Mouse (Mus musculus): ENCODE data around the gene Zfp775. TPM values are rescaled to one million over a fixed set of nuclear protein-coding genes. Genes with fewer than 3 reads are reported as not detected.
A peak's percentile ranks its signal among the peaks of the same experiment; 100 is the strongest.

Zfp775 gene
- polyA plus RNA-seq, 1 experiment from 2014 or later = 7.5 TPM

GRCm38 (mm10) chr6:48626464-48626863 is 24.6 kb downstream of the Zfp775 start, which contains the start of gene AI854703:
AI854703 (plus strand) TSS chr6:48626764.
- H3K9ac ChIP-seq (replicated peaks; ENCODE audit: low read length) = peak within 1 kb of the TSS; percentile 72
- H3K27ac ChIP-seq (ENCODE audit: low read length) = peak within 1 kb of the TSS; percentile 59
- H3K4me3 ChIP-seq (ENCODE audit: low read length) = peak within 1 kb of the TSS; percentile 57
- no peaks in the 10 kb centered on the region for H3K36me3 ChIP-seq (ENCODE audit: insufficient read depth, low read length)
- 26% methylated on average over 8 of the region's 8 CpGs for WGBS
- no peak for ATAC-seq (ENCODE audit: low FRiP score, low TSS enrichment)
- peaks cover 4% of the 10 kb centered on the region; the same call in 1 of the 2 replicates for H3K27me3 ChIP-seq (ENCODE audit: insufficient read depth, low read length)
- H3K4me1 ChIP-seq (ENCODE audit: insufficient read depth, low read length) = peaks cover 18% of the 10 kb centered on the region
- H3K4me2 ChIP-seq (replicated peaks; ENCODE audit: low read depth, low read length) = peak within 1 kb of the TSS; percentile 82
- H3K9me3 ChIP-seq (ENCODE audit: low read length) = no peaks in the 10 kb centered on the region

GRCm38 (mm10) chr6:48626984-48627383 is 25.1 kb downstream of the Zfp775 start:
- H3K4me2 ChIP-seq (replicated peaks; ENCODE audit: low read depth, low read length) = peak overlapping the region; percentile 82
- H3K4me3 ChIP-seq (ENCODE audit: low read length) = peak overlapping the region; percentile 57
- ATAC-seq (ENCODE audit: low FRiP score, low TSS enrichment) = no peak
- peak overlapping the region; percentile 59 for H3K27ac ChIP-seq (ENCODE audit: low read length)
- peaks cover 4% of the 10 kb centered on the region; the same call in 1 of the 2 replicates for H3K27me3 ChIP-seq (ENCODE audit: insufficient read depth, low read length)
- H3K9me3 ChIP-seq (ENCODE audit: low read length) = no peaks in the 10 kb centered on the region
- WGBS = under 1% methylated on average over 32 of the region's 32 CpGs
- H3K4me1 ChIP-seq (ENCODE audit: insufficient read depth, low read length) = peaks cover 18% of the 10 kb centered on the region
- H3K36me3 ChIP-seq (ENCODE audit: insufficient read depth, low read length) = no peaks in the 10 kb centered on the region
- peak overlapping the region; percentile 72 for H3K9ac ChIP-seq (replicated peaks; ENCODE audit: low read length)

GRCm38 (mm10) chr6:48627511-48627924 is 25.7 kb downstream of the Zfp775 start:
- WGBS = under 1% methylated on average over 7 of the region's 7 CpGs
- Histone ChIP-seq H3K9me3 (ENCODE audit: low read length) (no peaks in the 10 kb centered on the region), H3K27ac (ENCODE audit: low read length) (peak overlapping the region; percentile 59), H3K9ac (replicated peaks; ENCODE audit: low read length) (peak overlapping the region; percentile 72), H3K4me3 (ENCODE audit: low read length) (peak overlapping the region; percentile 57), H3K36me3 (ENCODE audit: insufficient read depth, low read length) (no peaks in the 10 kb centered on the region), H3K4me1 (ENCODE audit: insufficient read depth, low read length) (peaks cover 18% of the 10 kb centered on the region), H3K27me3 (ENCODE audit: insufficient read depth, low read length) (peaks cover 4% of the 10 kb centered on the region; the same call in 1 of the 2 replicates), H3K4me2 (replicated peaks; ENCODE audit: low read depth, low read length) (peak overlapping the region; percentile 82)
- ATAC-seq (ENCODE audit: low FRiP score, low TSS enrichment) = no peak

- peak overlapping the region; percentile 69; the same call in 1 of the 2 replicates for H3K9ac ChIP-seq (replicated peaks; ENCODE audit: low read length)
- 62% methylated on average over 3 of the region's 3 CpGs for WGBS
- peak; percentile 69 for ATAC-seq (ENCODE audit: low FRiP score, low TSS enrichment)
Observed at GRCm38 (mm10) chr6:48628377-48628776, 26.5 kb downstream of the Zfp775 start.

GRCm38 (mm10) chr6:48628808-48629660 is 27.2 kb downstream of the Zfp775 start:
- H3K4me2 ChIP-seq (replicated peaks; ENCODE audit: low read depth, low read length) = peak overlapping the region; percentile 92
- H3K9ac ChIP-seq (replicated peaks; ENCODE audit: low read length) = peak overlapping the region; percentile 69
- H3K4me1 ChIP-seq (ENCODE audit: insufficient read depth, low read length) = peaks cover 18% of the 10 kb centered on the region
- peak; percentile 21; the same call in 1 of the 2 replicates for ATAC-seq (ENCODE audit: low FRiP score, low TSS enrichment)
- H3K27me3 ChIP-seq (ENCODE audit: insufficient read depth, low read length) = peaks cover 4% of the 10 kb centered on the region; the same call in 1 of the 2 replicates
- WGBS = 5% methylated on average over 53 of the region's 54 CpGs
- H3K4me3 ChIP-seq (ENCODE audit: low read length) = peak overlapping the region; percentile 48
- no peaks in the 10 kb centered on the region for H3K36me3 ChIP-seq (ENCODE audit: insufficient read depth, low read length)
- H3K9me3 ChIP-seq (ENCODE audit: low read length) = no peaks in the 10 kb centered on the region
- H3K27ac ChIP-seq (ENCODE audit: low read length) = peak overlapping the region; percentile 84

More at GRCm38 (mm10) chr6:48628377-48628776, 26.5 kb downstream of the Zfp775 start:
- Histone ChIP-seq H3K4me1 (ENCODE audit: insufficient read depth, low read length) (peaks cover 18% of the 10 kb centered on the region), H3K9me3 (ENCODE audit: low read length) (no peaks in the 10 kb centered on the region), H3K27me3 (ENCODE audit: insufficient read depth, low read length) (peaks cover 4% of the 10 kb centered on the region; the same call in 1 of the 2 replicates), H3K36me3 (ENCODE audit: insufficient read depth, low read length) (no peaks in the 10 kb centered on the region), H3K4me3 (ENCODE audit: low read length) (no peak overlapping the region), H3K4me2 (replicated peaks; ENCODE audit: low read depth, low read length) (0 out of 2 replicates have a peak overlapping the region, but pooled peaks have one; percentile 92), H3K27ac (ENCODE audit: low read length) (peak overlapping the region; percentile 84)

- peak overlapping the region; percentile 48 for H3K4me3 ChIP-seq (ENCODE audit: low read length)
- peak; percentile 54; the same call in 1 of the 2 replicates for ATAC-seq (ENCODE audit: low FRiP score, low TSS enrichment)
- no peaks in the 10 kb centered on the region for H3K36me3 ChIP-seq (ENCODE audit: insufficient read depth, low read length)
- H3K9ac ChIP-seq (replicated peaks; ENCODE audit: low read length) = peak overlapping the region; percentile 69
- peaks cover 18% of the 10 kb centered on the region for H3K4me1 ChIP-seq (ENCODE audit: insufficient read depth, low read length)
- WGBS = 7% methylated on average over 13 of the region's 13 CpGs
- peak overlapping the region; percentile 84; the same call in 1 of the 2 replicates for H3K27ac ChIP-seq (ENCODE audit: low read length)
- H3K9me3 ChIP-seq (ENCODE audit: low read length) = no peaks in the 10 kb centered on the region
- H3K4me2 ChIP-seq (replicated peaks; ENCODE audit: low read depth, low read length) = peak overlapping the region; percentile 92
- H3K27me3 ChIP-seq (ENCODE audit: insufficient read depth, low read length) = peaks cover 4% of the 10 kb centered on the region; the same call in 1 of the 2 replicates
Observed at GRCm38 (mm10) chr6:48629661-48630034, 27.8 kb downstream of the Zfp775 start.

GRCm38 (mm10) chr6:48630831-48631230 is 29.0 kb downstream of the Zfp775 start:
- WGBS = 91% methylated on average over 8 of the region's 8 CpGs
- ATAC-seq (ENCODE audit: low FRiP score, low TSS enrichment) = no peak
- H3K27ac ChIP-seq (ENCODE audit: low read length) = no peak overlapping the region

GRCm38 (mm10) chr6:48635105-48635504 is 33.2 kb downstream of the Zfp775 start:
- no peaks in the 10 kb centered on the region for H3K36me3 ChIP-seq (ENCODE audit: insufficient read depth, low read length)
- no peaks in the 10 kb centered on the region for H3K4me1 ChIP-seq (ENCODE audit: insufficient read depth, low read length)
- 87% methylated on average over 2 of the region's 2 CpGs for WGBS
- no peak overlapping the region for H3K9ac ChIP-seq (replicated peaks; ENCODE audit: low read length)
- no peaks in the 10 kb centered on the region for H3K27me3 ChIP-seq (ENCODE audit: insufficient read depth, low read length)
- no peak for ATAC-seq (ENCODE audit: low FRiP score, low TSS enrichment)
- no peak overlapping the region for H3K27ac ChIP-seq (ENCODE audit: low read length)
- no peak overlapping the region for H3K4me3 ChIP-seq (ENCODE audit: low read length)
- no peaks in the 10 kb centered on the region for H3K9me3 ChIP-seq (ENCODE audit: low read length)
- H3K4me2 ChIP-seq (replicated peaks; ENCODE audit: low read depth, low read length) = no peak overlapping the region

More at GRCm38 (mm10) chr6:48630831-48631230, 29.0 kb downstream of the Zfp775 start:
- H3K9me3 ChIP-seq (ENCODE audit: low read length) = no peaks in the 10 kb centered on the region
- no peaks in the 10 kb centered on the region for H3K36me3 ChIP-seq (ENCODE audit: insufficient read depth, low read length)
- no peak overlapping the region for H3K4me2 ChIP-seq (replicated peaks; ENCODE audit: low read depth, low read length)
- H3K4me3 ChIP-seq (ENCODE audit: low read length) = no peak overlapping the region
- H3K27me3 ChIP-seq (ENCODE audit: insufficient read depth, low read length) = no peaks in the 10 kb centered on the region
- peaks cover 18% of the 10 kb centered on the region for H3K4me1 ChIP-seq (ENCODE audit: insufficient read depth, low read length)
- no peak overlapping the region for H3K9ac ChIP-seq (replicated peaks; ENCODE audit: low read length)

GRCm38 (mm10) chr6:48636515-48636914 is 34.7 kb downstream of the Zfp775 start:
- no peak overlapping the region for H3K9ac ChIP-seq (replicated peaks; ENCODE audit: low read length)
- no peaks in the 10 kb centered on the region for H3K9me3 ChIP-seq (ENCODE audit: low read length)
- no peak for ATAC-seq (ENCODE audit: low FRiP score, low TSS enrichment)
- H3K27me3 ChIP-seq (ENCODE audit: insufficient read depth, low read length) = no peaks in the 10 kb centered on the region
- no peaks in the 10 kb centered on the region for H3K36me3 ChIP-seq (ENCODE audit: insufficient read depth, low read length)
- no peaks in the 10 kb centered on the region for H3K4me1 ChIP-seq (ENCODE audit: insufficient read depth, low read length)
- WGBS = 70% methylated on average over 6 of the region's 6 CpGs
- H3K4me2 ChIP-seq (replicated peaks; ENCODE audit: low read depth, low read length) = no peak overlapping the region
- no peak overlapping the region for H3K27ac ChIP-seq (ENCODE audit: low read length)
- H3K4me3 ChIP-seq (ENCODE audit: low read length) = no peak overlapping the region
